Mouse (Mus musculus) erythroblast, embryonic 14.5 days (primary cell): ENCODE data around the gene Slc7a9. TPM values are rescaled to one million over a fixed set of nuclear protein-coding genes. Genes with fewer than 3 reads are reported as not detected.

Source experiments
- H3K27me3 ChIP-seq: 2 replicates; pipeline ENCODE4 v1.6.1; 2012; ENCODE audit warnings: inconsistent platforms; ENCODE audit not compliant: control insufficient read depth
- H3K36me3 ChIP-seq: 2 replicates; pipeline ENCODE4 v1.6.1; 2012; ENCODE audit warnings: mild to moderate bottlenecking, inconsistent platforms; ENCODE audit not compliant: control insufficient read depth
- H3K4me1 ChIP-seq: 2 replicates; pipeline ENCODE4 v1.6.1; 2012; ENCODE audit warnings: inconsistent platforms; ENCODE audit not compliant: control insufficient read depth
- H3K4me3 ChIP-seq: replicated peaks from 2 replicates; pipeline ENCODE3; 2012; ENCODE audit warnings: moderate library complexity, mild to moderate bottlenecking, inconsistent platforms
- H3K9me3 ChIP-seq: 2 replicates; pipeline ENCODE4 v1.6.1; 2012; ENCODE audit warnings: low read length, inconsistent platforms, mixed read lengths; ENCODE audit not compliant: control insufficient read depth
- GATA1 ChIP-seq: IDR thresholded peaks from 2 replicates; pipeline ENCODE4 v1.6.1; 2012; ENCODE audit warnings: low read length, inconsistent platforms, mixed read lengths
- TAL1 ChIP-seq: IDR thresholded peaks from 3 replicates; pipeline ENCODE4 v1.6.1; 2012; ENCODE audit warnings: low read length, inconsistent platforms, mixed read lengths
- polyA plus RNA-seq: library from polyadenylated mRNA; stranded (reverse); fragments of >175 nt; gene quantifications from 2 replicates; pipeline ENCODE4 v1.2.3, GENCODE M21; 2012

Slc7a9 gene
- polyA plus RNA-seq, 1 experiment: 0.03 TPM

GRCm38 (mm10) chr7:35491005-35491404 lies 42.4 kb downstream of the Slc7a9 start:
- Histone ChIP-seq H3K4me1 (no peaks in the 10 kb centered on the region), H3K9me3 (no peaks in the 10 kb centered on the region), H3K27me3 (no peaks in the 10 kb centered on the region), H3K4me3 (no peak overlapping the region), H3K36me3 (no peaks in the 10 kb centered on the region)
- no peak for TF ChIP-seq GATA1
- TF ChIP-seq TAL1: no peak

- TF ChIP-seq TAL1 (no peak), GATA1 (no peak)
- Histone ChIP-seq H3K36me3 (no peaks in the 10 kb centered on the region), H3K4me1 (no peaks in the 10 kb centered on the region)
Measured at GRCm38 (mm10) chr7:35497516-35497915, 48.9 kb downstream of the Slc7a9 start.

GRCm38 (mm10) chr7:35501995-35502394 lies 53.4 kb downstream of the Slc7a9 start:
- Histone ChIP-seq H3K36me3 (no peaks in the 10 kb centered on the region), H3K4me1 (no peaks in the 10 kb centered on the region), H3K27me3 (no peaks in the 10 kb centered on the region), H3K4me3 (no peak overlapping the region), H3K9me3 (no peaks in the 10 kb centered on the region)
- TF ChIP-seq TAL1: no peak
- TF ChIP-seq GATA1: no peak

More at GRCm38 (mm10) chr7:35497516-35497915, 48.9 kb downstream of the Slc7a9 start:
- Histone ChIP-seq H3K4me3 (no peak overlapping the region), H3K9me3 (no peaks in the 10 kb centered on the region), H3K27me3 (no peaks in the 10 kb centered on the region)

Other genes with a start within 250 kb of the Slc7a9 start
- gene Lrp3, start 233.3 kb upstream of the Slc7a9 start, polyA plus RNA-seq: 0.04 TPM in 1 of 2 replicates, not detected in the other
- gene Gpatch1, start 130.4 kb upstream of the Slc7a9 start, polyA plus RNA-seq: 0.32 and 0.41 TPM in 2 replicates
- gene Rhpn2, start 114.6 kb upstream of the Slc7a9 start, polyA plus RNA-seq: 0.03 and 0.04 TPM in 2 replicates
- 2.6 and 4.1 TPM in 2 replicates for gene Faap24, start 52.0 kb upstream of the Slc7a9 start, polyA plus RNA-seq
- gene Cep89, start 51.8 kb upstream of the Slc7a9 start, polyA plus RNA-seq: 2.9 and 3.8 TPM in 2 replicates
- gene Tdrd12, start 88.9 kb downstream of the Slc7a9 start, polyA plus RNA-seq: not detected in 2 replicates
- gene Nudt19, start 107.5 kb downstream of the Slc7a9 start, polyA plus RNA-seq: 8.9 and 10.5 TPM in 2 replicates
- 0.01 TPM in 1 of 2 replicates, not detected in the other for gene Rgs9bp, start 136.8 kb downstream of the Slc7a9 start, polyA plus RNA-seq
- gene Ankrd27, start 137.4 kb downstream of the Slc7a9 start, polyA plus RNA-seq: 2.0 and 4.3 TPM in 2 replicates
- 17.2 and 20.6 TPM in 2 replicates for gene Pdcd5, start 198.7 kb downstream of the Slc7a9 start, polyA plus RNA-seq